Mouse (Mus musculus): ENCODE results near the gene Abhd12.

- TF ChIP-seq GATA1 (IDR thresholded peaks at IDR 0.05; ENCODE audit: borderline replicate concordance, low read length) = no peak
- no peak for TF ChIP-seq CTCF (IDR thresholded peaks at IDR 0.05; ENCODE audit: low read depth, low read length)
- no peak for TF ChIP-seq POLR2AphosphoS5 (IDR thresholded peaks at IDR 0.05; ENCODE audit: insufficient replicate concordance, low read depth, low read length)
- no peak for TF ChIP-seq TAL1 (conservative IDR thresholded peaks at IDR 0.05; ENCODE audit: low read depth, low read length)
- no peak for TF ChIP-seq GATA2 (IDR thresholded peaks at IDR 0.05; ENCODE audit: borderline replicate concordance, low read depth, low read length)
Observed at GRCm38 (mm10) chr2:150818742-150819141, 85.8 kb downstream of the Abhd12 start.
